Mouse (Mus musculus) B cell, adult 62 days (primary cell): ENCODE measurements around the gene Gm29133. TPM values are rescaled to one million over a fixed set of nuclear protein-coding genes. Genes with fewer than 3 reads are reported as not detected.

Source experiments
- total RNA-seq: library from RNA; stranded (reverse); gene quantifications from 4 replicates; pipeline ENCODE4 v1.2.4, GENCODE M21; 2023

Gene Gm29133
- total RNA-seq, result not detected in 4 replicates

GRCm38 (mm10) chr3:75747897-75748296, at the start of gene Gm29133:
TSS of gene Gm29133 (plus strand) at chr3:75748197.

Other genes starting within 250 kb of the Gm29133 start
- gene Pdcd10, start 191.3 kb upstream of the Gm29133 start, total RNA-seq, result 93.1 to 119 TPM (median 106 TPM) in 4 replicates
- gene Serpini1, start 190.7 kb upstream of the Gm29133 start, total RNA-seq, result 14.0 to 20.4 TPM (median 17.5 TPM) in 4 replicates
- gene Golim4, start 208.8 kb downstream of the Gm29133 start, total RNA-seq, result 10.5 to 17.0 TPM (median 15.2 TPM) in 4 replicates